Mouse (Mus musculus) lung, adult 2 months (tissue): ENCODE measurements around the gene Baz2b.

Source experiments
- CTCF ChIP-seq: fragments of 200-500 bp; IDR thresholded peaks from 2 replicates; pipeline ENCODE4 v1.5.1; 2011; ENCODE audit warnings: mild to moderate bottlenecking, low read length, control low read depth; ENCODE audit not compliant: insufficient read depth
- POLR2A ChIP-seq: fragments of 200-500 bp; IDR thresholded peaks from 2 replicates; pipeline ENCODE4 v1.6.1; 2011; ENCODE audit warnings: low read depth, mild to moderate bottlenecking, control low read depth, low read length, borderline replicate concordance; ENCODE audit errors: extremely low read depth

- TF ChIP-seq CTCF = no peak
- no peak for TF ChIP-seq POLR2A
Measured at GRCm38 (mm10) chr2:60042699-60043098, 166.9 kb downstream of the Baz2b start.
